Mouse (Mus musculus): ENCODE measurements around the gene Cblb.

Gene Cblb

DNA sequence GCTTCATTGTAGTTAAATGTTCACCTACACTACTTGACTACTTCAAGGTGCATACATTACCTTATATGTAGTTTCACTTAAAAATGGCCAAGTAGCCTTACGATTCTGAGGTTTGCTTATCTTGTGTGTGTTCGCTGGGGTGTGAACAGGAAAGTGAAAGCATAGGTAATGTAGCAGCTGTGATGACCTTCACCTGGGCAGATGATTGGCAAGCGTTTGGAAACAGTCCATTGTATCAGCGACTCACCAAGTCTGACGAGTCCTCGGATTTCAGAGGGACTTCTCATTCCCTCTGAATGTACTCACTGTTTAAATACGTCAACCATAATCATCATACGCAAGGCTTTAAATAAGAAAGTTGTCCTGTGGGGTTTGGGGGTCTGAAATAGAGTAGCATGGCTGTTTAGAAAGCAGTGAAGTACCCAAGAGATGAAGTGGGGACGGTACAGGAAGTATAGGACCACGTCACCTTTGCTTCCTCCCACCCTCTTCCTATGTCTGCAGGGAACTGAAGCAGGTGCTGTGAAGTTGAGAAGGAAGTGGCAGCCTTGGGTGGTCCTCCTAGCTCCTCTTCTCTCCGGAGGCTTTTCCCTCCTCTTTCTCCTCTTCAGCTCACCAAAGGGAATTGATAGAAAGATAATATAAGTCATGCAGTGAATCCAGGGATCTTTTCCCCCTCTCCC lies 101.9 kb downstream of the Cblb start:
- DNase-seq (ENCODE audit: low spot score in 2 of 2) = no peak

DNA sequence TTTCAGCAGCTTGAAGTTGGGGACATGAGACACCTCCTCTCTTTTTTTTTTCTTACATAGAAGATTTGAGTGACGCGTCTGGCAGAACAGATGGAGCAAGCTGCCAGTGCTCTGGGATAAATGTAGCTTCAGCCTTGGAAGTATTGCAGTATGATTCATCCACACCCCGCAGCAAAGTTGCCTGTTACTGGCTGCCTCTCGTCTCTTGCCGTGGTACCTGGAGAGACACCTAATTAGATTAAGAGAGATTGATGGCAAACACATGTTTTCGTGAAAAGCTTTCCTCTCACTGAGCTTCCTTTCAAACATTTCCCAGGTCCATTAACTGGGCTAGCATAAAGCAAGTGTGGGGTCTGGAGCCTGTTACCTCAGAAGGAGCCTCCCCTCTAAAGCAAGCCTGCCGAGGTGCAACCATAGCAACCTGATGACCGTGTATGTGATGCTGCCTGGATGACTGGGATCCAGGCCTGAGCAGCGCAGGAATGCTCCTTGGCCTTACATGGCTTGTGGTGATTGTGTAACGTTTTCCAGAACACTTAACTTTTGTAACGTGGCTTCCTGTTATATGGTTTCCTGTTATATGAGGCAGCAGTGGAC lies 103.7 kb downstream of the Cblb start:
- peak in 1 of 2 experiments; percentile 10 for DNase-seq (ENCODE audit: low spot score in 2 of 2)

DNA sequence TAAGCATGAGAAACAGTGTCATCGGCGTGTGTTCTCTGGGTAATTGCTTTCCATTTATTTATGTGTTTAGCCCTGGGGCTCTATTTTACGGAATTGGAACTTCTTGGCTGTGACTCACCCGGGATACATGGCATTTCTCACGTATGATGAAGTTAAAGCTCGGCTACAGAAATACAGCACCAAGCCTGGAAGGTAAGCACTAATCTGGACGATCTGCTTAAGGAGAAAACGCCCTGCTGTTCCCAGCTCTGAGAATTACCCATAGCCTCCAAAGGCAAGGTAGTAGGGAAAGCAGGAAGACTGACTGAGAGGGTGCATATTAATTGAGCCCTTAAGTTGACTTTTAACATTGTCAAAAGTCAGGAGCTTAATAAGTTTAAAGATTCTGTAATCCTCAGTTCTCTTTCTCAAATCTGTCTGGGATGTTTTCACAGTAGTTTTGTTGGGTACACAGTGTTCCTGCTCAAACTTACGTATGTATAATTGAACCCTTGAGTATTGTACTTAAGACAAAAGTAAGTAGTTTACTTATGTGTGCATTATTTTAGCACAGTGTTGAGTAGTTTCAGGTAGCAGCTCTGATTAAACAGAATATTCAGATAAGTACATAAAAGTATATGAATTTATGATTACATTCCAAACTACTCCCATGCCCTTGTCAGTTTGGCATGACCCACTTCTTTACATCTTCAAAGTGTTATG lies 104.8 kb downstream of the Cblb start:
- no peak for DNase-seq (ENCODE audit: low spot score in 2 of 2)

DNA sequence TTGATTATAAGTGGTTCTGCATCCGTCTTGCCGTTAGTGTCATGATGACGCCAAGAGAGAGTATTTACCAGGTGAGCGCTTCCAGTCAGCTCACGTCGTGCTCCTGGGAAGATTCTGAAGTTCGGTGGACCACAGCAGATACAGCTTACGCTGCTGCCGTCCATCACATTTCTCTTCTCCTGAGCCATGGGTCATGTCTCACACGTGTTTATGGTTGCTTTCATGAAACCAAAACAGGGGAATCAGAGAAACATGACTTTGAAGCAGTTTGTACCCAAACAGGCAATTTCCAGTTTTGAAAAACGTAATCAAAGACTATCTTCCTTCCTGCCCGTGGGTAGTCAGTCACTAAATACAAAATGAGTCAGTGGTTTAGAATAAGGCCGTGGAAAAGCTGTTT lies 112.1 kb downstream of the Cblb start:
- no peak for DNase-seq (ENCODE audit: low spot score in 2 of 2)

DNA sequence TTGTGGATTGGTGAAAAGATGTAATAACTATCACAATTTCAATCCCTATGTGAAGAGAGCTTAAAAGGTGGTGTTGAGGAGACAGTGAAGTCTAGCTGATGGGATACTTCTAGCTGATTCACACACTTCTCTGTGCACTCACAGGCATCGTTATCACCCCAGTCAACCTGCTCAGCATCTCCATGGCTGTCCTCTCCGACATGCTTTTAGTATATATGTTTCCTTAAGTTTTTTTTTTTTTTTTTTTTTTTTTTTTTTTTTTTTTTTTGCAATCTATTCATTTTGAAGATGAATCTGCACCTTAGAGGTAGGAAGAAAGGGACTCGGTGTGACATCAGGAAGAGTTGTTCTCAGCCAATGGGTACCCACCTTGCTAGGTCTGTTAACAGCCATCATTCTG lies 112.8 kb downstream of the Cblb start:
- no peak for DNase-seq (ENCODE audit: low spot score in 2 of 2)

DNA sequence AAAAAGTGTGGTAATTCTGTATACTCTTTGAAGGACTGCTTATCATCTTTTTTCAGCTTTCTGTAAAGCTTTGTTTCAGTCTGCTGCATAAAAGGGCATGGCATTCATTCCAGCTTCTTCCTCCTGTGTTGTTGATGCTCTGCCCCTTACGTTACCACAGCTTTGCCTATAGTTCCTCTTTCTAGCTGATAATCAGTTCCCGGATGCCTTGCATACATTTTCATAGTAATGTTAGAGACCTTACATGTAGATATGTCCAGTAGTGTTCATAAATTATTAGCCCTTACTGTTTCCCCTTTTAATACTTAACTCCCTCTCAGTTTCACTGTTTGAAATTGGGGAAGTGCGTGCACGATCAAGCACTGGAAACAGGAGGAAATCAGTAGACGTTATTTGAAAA lies 113.8 kb downstream of the Cblb start:
- DNase-seq (ENCODE audit: low spot score in 2 of 2) = no peak

DNA sequence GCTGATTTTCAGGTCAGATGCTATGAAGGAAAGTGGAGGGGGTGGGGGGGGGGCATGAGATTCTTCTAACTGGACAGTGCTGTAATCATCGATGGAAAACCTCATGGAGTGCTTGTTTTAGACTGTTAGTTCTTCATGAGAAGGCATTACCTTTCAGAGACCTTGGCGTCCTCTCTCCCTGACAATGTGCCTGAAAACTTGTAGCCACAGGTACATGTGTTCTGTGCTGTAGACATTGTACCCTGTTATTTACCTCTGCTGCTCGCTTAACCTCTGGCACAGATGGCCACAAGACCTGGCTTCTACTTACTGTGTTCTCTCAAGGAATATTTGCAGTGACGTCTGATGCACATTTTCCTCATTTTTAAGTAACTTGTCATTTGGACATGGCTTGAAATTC lies 114.5 kb downstream of the Cblb start:
- DNase-seq (ENCODE audit: low spot score in 2 of 2) = no peak

DNA sequence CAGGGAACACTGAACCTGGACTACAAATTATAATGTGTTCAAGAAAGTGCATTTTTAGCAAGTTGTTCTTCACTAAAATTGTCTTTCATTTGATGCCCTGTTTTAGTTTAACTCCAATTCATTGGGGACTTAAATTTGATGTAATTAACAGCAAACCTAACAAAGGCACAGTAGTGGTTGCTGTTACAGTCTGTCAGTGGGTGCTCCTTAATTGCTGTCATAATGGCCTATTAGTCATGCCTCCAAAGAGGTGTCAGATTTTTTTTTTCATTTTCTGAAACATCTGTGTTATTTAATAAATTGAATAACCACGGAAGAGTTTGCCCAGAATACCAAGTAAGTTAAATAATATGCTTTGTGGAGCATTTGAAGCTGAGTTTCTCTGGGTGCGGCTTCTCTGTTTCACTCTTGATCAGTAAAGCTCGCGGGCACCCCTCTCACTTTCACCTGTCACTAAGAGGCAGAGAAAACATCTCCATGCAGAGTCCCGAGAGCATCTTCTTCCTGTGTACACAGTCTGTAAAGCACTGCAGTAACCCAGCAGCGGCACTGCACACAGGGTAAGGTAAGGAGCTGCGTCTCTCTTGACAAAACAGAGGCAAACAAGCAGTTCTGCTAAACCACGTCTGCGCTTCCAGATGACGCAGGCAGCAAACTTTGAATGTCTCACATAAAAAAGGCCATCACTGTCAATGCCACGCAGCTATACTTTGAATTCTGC lies 116.1 kb downstream of the Cblb start:
- DNase-seq (ENCODE audit: low spot score in 2 of 2) = no peak

DNA sequence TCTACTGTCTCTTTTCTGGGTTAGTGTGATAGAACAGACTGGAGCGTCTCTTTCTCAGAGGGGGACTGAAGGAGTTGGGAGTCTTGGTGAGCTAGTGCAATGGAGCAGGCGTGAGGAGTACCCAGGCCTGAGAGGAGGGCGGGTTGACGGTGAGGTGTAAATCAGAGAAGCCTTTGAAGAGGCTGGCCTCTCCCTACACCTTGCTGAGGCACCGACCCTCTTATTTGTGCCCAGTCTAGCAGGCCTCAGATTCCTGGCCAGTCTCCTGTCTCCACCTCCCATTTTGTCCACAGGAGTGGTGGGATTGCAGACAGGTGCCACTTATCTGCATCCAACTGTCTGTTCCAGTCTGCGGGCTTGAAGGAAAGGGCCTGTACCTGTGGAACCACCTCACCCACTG lies 117.0 kb downstream of the Cblb start:
- no peak for DNase-seq (ENCODE audit: low spot score in 2 of 2)

DNA sequence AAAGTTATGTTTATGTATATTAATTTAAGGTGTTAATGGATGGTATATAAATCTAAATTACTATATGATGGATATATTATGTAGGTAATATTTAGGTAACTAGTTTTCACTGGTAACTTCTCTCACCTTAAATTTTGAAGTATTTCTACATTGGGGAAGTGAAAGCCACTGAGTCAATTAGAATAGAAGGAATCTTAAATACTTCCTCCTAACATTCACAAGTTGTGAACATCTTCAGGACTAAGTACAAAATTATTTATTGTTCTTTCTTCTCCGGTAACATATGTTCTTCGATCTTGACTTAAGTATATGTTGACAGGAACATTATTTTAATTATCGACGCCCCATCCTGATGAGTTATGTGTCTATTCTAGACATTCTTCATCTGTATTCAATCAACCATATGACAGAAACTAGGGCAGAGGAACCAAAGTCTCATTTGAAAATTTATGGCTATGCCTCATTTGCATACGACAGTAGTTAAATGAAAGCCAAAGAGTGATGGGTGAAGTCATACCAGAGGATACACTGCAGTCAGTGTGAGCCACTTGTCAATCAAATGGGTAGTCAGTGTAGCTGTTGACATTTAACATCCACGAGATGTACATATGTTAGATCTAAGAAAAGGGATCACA lies 118.2 kb downstream of the Cblb start:
- DNase-seq (ENCODE audit: low spot score in 2 of 2) = no peak

DNA sequence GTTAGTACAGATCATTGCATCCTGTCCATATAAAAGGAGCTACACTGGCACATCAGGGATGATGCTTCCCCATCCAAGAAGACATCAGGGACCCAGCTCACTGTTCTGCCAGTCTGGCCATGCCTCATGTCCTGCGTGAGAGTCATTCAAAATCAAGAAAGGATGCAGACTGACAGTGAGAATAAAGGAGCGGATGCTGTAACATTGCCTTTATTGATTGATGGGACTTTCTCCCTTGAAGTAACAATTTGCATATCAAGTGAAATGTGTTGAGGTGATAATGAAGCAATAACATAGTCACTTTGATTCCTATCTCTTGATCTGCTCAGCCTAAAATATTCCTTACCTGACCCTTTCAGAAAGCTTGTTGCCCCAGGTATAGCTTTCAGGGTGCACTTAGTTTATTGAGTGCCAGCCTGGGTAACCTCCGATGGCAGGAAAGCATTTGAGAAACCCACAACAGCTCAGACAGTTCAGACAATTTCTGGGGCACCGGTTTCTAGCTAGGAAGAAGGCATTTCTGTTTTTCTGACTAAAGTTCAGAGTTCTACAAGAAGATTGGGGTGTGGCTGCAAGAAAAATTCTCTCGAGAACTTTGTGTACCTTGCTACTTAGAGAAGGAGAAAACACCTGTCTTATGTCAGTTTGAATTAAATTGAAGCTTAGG lies 124.1 kb downstream of the Cblb start:
- DNase-seq (ENCODE audit: low spot score in 2 of 2) = no peak

DNA sequence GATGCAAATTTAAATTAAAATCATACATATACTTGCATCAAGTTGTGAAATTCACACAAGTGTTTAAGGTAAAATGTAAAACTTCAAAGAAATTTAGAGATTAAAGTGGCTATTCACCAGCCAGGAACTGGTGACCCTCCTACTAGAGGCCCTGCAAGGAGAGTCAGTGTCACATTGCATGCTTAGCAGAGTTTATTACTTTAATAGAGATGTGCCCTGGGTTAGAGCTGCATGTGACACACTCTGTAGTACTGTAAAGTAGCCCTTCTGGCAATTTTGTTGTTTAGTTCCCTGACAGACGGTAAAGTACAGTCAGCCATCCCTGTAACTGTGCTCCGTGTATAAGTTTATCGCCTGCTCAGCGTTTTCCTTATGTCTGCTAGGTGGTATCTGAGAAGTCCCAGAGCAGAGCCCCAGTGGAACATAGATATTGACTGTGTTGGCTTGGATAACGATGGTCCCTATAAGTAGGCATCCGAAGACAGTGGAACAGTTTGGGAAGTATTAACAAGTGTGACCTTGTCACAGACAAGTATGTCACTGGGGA lies 129.0 kb downstream of the Cblb start:
- DNase-seq (ENCODE audit: low spot score in 2 of 2) = no peak

DNA sequence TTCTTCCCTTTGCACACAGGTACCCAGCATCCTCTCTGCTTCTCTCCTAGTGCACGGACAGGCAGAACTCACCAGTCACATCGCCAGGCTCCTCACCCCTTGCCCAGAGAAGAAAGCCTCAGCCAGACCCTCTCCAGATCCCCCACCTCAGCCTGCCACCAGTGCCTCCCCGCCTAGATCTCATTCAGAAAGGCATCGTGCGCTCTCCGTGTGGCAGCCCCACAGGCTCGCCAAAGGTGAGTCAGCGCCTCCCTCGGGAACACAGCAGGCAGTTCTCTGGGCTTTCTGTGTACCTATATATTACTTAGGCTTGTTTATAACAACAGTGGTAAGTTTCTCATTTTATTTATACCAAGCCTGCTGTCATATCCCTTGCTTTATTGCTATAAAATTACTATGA lies 133.2 kb downstream of the Cblb start:
- no peak for DNase-seq (ENCODE audit: low spot score in 2 of 2)

DNA sequence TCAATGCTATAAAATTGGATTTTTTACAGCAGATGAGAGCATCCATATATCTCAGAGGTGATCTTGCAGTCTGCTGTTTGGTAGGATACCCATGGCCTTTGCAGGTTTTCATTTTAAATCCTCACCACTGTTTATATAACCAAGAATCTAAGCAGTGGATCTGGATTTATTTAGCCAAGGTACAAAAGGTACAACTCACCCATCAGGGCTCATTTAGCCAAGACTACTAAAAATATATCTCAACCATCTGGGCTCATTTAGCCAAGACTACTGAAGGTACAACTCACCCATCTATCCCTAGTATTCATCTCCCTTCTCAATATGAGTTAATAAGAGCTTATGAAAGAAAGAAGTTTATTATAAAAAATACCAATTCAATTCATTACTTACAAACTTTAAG lies 142.2 kb downstream of the Cblb start:
- no peak for DNase-seq (ENCODE audit: low spot score in 2 of 2)

DNA sequence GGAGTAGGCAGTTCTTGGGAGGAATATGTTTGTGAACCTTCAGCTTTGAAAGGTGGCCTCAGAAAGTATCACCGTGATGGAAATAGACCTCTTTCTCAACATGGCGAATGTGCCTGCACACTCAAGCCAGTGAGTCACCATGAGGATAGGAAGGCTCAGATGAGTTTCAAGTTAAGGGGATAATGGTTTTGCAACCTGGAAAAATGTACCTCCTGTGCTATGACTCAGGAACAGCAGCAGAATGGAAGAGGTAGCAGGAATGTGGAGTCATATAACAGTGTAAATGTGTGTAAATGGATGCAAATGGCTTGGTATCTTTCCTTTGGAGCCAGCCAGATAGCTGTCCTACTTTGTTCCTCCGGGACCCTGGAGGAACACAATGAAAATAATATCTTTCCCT lies 148.8 kb downstream of the Cblb start:
- DNase-seq (ENCODE audit: low spot score in 2 of 2) = no peak

DNA sequence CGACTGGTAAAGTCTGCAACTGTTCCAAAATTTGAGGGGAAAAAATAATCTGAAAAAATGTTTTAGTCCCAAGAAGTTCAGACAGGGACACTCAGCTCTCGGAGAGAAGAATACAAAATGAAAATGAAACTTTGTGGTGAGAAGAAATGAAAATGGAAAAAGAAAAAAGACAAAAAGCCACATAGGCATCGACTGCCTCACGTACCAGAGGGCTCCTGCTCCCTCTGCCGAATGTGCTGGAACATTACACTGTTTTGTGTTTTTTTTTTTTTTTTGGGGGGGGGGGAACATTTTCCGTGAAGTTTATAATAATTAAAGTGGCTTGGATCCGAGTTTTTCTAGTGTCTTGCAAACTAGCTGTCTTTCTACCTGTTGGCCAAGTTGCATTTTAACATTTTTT lies 151.0 kb downstream of the Cblb start:
- DNase-seq (ENCODE audit: low spot score in 2 of 2) = no peak

DNA sequence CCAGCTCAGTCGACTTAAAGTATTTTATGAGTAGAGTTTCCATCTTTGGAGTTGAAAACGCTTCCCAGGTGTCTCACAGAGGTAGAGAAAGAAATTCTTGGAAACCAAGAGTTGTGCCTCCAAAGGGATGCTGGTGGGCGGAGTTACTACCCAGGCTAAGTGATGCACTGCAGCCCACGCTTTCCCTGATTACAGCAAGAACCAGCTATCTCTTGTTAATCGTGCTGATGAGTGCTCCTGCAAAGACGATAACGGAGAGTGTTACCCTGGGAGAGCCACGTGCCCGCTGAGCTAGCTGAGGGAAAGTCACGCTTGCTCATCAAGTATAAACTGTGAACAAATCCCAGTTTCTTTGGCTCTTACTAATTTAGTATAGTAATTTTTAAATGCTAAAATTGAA lies 153.3 kb downstream of the Cblb start:
- DNase-seq (ENCODE audit: low spot score in 2 of 2) = no peak

DNA sequence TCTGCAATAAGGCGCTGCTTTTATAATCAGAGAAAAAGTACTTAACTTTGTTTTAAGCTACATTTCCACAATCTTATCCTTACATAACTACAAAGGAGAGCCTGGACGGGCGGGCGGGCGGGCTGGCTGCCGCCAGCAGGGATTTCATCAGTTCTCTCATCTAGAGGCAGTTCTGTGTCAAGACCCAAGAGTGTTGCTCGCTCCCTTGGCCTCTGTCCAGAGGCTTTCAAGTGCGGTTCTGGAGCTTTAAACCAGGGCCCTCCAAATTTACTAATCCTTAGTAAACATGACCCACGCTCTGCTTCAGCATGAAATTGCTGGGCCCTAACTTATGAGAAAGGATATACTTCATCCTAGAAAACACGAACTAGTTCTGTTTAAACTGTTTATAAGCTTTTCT lies 155.7 kb downstream of the Cblb start:
- peak in 1 of 2 experiments; percentile 58 for DNase-seq (ENCODE audit: low spot score in 2 of 2)

DNA sequence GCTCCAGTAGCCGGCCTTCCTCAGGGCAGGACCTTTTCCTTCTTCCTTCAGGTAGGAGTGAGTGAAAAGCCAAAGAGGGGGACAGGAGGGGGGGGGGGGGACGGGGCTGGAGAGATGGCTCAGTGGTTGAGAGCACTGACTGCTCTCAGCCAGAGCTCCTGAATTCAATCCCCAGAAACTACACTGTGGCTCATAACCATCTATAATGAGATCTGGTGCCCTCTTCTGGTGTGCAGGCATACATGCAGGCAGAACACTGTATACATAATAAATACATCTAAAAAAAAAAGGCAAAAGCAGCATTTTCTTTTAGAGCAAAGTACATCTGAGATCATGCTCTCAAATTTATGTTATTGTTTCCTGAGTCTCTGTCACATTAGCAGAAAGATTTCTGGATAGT lies 158.1 kb downstream of the Cblb start:
- no peak for DNase-seq (ENCODE audit: low spot score in 2 of 2)

DNA sequence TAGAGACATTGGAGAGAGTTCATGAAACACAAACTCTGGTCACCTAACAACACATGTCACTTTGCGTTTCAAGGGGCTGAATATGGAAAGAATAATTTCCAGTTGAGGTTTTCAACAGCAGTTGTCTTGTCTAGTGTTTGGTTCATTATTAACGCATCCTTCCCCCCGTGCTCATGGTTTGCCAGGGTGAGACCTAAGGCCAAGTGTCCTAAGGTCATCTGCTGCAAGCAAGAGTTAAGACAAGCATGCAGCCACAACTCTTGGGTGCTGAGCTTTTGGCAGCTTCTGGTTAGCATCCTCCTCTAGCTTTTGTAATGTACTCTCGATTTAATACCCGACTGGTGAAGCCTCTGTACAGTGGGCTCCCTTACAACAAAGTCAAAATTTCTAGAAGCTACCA lies 159.7 kb downstream of the Cblb start:
- no peak for DNase-seq (ENCODE audit: low spot score in 2 of 2)

DNA sequence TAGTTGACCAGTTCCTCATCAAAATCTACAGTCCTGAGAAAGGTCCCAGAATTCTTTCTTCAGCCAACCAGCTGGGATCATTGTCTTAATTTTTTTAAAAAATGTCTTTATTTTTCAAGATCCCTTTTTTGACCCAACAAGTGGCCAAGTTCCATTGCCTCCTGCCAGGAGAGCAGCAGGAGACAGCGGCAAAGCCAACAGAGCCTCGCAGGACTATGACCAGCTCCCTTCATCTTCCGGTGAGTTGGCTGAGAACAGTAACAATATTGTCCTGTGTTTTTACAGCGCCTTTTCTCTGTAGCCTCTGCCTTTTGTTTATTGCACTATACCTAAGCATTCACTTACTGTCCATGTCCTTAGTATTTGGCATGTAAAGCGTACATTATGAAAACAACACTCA lies 163.0 kb downstream of the Cblb start:
- DNase-seq (ENCODE audit: low spot score in 2 of 2) = no peak

Measured in urinary bladder, postnatal 36 days (tissue).